Mouse (Mus musculus): ENCODE data around the gene 4930558K02Rik.

Gene 4930558K02Rik

GRCm38 (mm10) chr1:161979536-161979935 lies at the start of gene 4930558K02Rik:
4930558K02Rik (minus strand) TSS chr1:161979636.
- no peak for DNase-seq

- DNase-seq = no peak
Measured at GRCm38 (mm10) chr1:162023681-162024270, 44.3 kb upstream of the 4930558K02Rik start.

GRCm38 (mm10) chr1:162020766-162021165 lies 41.3 kb upstream of the 4930558K02Rik start:
- no peak for DNase-seq

DNA sequence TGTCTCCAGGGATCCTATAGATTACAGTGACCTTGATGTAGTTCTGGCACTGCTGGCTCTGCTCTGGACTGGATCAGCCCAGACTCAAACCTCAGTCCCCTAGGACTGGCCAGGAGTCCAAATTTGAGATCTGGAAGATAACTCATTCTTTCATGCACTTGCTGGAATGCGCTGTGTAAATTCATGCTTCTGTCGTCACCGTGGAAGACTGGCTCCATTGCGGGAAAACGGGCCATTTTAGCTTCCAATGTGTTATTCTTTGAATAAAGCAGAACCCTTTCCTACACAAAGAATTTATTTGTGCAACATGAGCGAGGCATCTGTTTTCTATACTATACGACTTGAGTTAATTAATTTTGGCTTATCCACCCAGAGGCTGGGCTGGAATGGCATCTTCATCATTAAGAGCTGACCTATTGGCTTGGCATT lies 40.9 kb upstream of the 4930558K02Rik start:
- no peak for DNase-seq

DNA sequence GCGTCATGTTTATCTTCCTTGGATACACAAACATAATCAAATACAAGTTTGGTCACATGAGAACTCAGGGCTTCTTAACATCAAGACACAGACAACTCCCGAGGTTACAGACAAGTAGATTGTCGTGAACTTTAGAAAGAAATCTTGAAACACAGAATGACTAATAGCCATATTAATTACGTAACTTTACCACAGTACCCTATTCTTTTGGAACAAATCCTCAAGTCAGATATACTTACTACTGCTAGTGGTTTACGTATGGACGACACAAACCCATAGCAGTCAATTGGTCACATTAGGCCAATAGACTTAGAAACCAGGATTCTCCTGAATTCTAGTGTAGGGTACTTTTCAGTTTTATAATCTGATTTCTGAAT lies 39.2 kb upstream of the 4930558K02Rik start:
- DNase-seq = no peak

GRCm38 (mm10) chr1:162017975-162018600 lies 38.7 kb upstream of the 4930558K02Rik start:
- no peak for DNase-seq

- DNase-seq = no peak
Measured at GRCm38 (mm10) chr1:162016982-162017381, 37.5 kb upstream of the 4930558K02Rik start.

DNA sequence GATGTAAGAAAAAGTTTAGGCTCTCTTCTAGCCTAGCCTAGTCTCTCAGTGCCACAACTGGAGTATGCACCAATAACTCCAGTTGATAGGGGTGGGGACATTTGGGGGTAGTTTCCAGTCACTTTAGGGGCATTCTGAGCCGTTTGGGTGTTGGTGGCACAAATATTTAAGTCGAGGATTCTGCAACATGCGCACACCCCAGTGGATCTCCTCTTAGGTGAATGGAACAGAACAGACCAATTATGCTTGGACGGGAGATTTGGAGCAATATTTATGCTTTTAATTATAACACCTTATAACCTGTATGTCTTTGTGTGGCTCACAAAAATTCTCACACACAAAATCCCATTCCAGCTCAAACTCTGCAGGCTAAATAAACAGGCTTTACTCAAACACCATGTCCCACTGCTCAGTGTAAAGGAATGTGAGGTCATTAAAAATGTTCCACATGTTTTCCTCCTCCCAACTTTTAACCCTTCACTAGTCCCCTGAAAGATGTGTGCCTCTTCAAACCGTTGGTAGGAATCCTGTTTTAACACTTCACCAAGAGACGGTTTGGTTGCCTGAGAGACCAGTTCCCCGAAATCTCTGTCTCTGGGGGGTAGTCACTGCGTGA lies 35.9 kb upstream of the 4930558K02Rik start:
- no peak for DNase-seq

DNA sequence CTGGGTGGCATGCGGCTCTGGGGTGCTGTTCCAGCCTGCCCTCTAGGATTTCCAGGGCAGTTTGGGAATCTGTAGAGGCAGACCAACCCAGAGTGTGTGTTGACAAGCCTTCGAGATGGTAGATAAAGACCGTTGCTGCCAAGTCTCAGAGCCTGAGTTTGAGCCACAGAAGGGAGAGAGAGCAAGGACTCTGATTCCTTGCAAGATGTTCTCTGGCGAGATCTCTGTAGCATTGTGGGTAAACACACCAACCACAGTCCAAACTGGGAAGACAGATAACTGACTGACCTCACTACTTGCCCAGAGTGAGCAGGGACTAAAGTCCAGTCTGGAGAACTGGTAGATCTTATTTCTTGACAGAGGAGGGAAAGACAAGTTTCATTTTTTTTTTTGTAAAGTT lies 34.1 kb upstream of the 4930558K02Rik start:
- no peak for DNase-seq

- DNase-seq = no peak
Measured at GRCm38 (mm10) chr1:162011523-162012245, 32.2 kb upstream of the 4930558K02Rik start.

GRCm38 (mm10) chr1:162009086-162009485 lies 29.6 kb upstream of the 4930558K02Rik start:
- DNase-seq = no peak

DNA sequence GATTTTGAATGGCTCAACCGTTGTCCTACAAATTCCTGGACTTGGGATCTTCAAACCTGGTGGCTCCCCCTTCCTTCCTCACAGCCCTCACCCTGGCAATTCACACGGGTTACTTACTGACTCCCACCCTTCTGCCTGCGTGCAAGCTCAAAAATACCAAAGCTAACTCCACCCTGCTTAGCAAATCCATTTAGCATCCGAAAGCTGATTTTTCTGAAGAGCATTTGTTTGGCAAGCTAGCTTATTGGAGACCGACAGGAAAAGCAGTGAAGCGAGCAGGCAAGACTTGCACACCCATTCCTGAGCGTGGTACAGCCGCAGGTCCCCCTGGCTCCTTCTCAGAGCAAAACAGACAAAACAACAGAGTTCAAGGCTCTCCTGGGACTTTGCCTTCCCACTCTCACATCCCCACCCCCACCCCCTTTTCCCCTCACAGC lies 29.2 kb upstream of the 4930558K02Rik start:
- DNase-seq = no peak

GRCm38 (mm10) chr1:162008208-162008607 lies 28.8 kb upstream of the 4930558K02Rik start:
- DNase-seq = no peak

DNA sequence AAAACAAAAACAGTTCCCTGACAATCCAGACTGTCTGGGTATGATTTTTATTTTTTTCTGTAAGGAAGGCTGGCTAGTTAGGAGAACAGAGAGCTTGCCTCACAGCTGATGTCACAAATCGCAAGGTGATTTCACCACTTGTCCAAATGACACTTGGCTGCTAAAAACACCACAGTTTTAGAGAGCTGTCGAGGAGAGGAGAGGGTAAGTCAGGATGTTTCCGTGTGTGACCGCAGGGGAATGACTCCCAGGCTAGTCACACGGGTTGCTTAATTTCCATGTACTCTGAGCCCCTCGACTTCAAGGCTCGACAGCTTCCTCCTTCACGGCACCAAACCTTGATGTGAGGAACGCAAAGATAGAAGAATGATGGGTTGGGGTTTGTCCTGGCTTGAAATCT lies 26.7 kb upstream of the 4930558K02Rik start:
- DNase-seq = no peak

- no peak for DNase-seq
Measured at GRCm38 (mm10) chr1:162004821-162005770, 25.7 kb upstream of the 4930558K02Rik start.

DNA sequence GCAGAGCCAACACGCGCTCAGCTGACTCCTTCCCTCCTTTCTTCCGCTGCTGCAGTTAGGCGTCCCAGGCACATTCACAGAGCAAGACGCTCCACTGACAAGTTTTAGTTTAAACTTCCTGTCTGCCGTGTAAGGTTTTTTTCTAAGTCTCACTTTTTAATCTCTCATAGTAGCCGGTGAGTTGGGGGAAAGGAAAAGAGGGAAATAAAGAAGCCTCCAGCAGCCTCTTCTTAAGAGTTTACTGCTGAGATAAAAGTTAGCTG lies 25.0 kb upstream of the 4930558K02Rik start:
- DNase-seq = no peak

- no peak for DNase-seq
Measured at GRCm38 (mm10) chr1:162003729-162004517, 24.5 kb upstream of the 4930558K02Rik start.

GRCm38 (mm10) chr1:162001328-162001727 lies 21.9 kb upstream of the 4930558K02Rik start:
- peak; percentile 37 to 48 for DNase-seq

GRCm38 (mm10) chr1:161999882-162000371 lies 20.5 kb upstream of the 4930558K02Rik start:
- peak; percentile 24 to 45 for DNase-seq

DNA sequence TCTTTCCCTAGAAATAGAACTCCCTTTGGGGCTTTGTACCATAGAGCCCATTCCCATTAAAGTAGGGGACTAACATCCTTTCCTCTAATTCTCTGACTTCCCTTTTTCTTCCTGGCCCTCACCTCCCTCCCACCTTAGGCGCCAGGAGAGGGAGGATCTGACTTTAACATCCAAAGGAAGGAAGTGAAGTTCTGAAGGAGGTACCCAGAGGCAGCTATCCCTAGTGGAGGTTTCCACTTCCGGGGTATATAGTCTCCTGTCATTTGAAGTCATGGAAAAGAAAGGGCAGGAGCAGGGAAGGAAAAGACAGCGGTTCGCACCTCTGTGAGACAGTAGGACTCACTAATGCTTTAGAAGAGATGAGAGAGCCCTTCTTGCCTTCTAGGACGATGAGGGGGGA lies 19.9 kb upstream of the 4930558K02Rik start:
- no peak for DNase-seq

- no peak for DNase-seq
Measured at GRCm38 (mm10) chr1:161998781-161999180, 19.3 kb upstream of the 4930558K02Rik start.

DNA sequence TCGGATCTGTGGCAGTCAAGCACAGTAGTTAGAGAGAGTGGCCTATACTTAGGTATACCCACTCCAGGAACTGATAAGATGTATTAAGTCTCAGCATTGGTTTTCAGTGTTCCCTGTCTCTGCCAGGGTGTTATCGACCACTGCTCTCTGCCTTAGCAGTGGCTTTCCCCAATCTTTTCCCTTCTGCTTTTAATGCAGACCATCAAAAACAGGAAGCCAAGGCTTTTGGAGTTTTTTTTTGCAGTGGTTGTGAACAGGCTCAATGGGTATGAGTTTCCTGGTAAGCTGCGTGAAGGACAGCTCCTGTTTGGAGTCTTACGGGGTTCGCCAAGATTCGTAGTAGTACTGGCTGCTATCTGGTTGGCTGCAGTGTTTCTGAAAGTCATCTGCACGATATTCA lies 13.0 kb upstream of the 4930558K02Rik start:
- DNase-seq = no peak

Measured in cerebellum, postnatal 36 days (tissue).